Mouse (Mus musculus) liver, adult 2 months (tissue): ENCODE results near the gene Bcl3. TPM values are rescaled to one million over a fixed set of nuclear protein-coding genes. Genes with fewer than 3 reads are reported as not detected.

Experiments used
- DNase-seq: peaks from one replicate; pipeline ENCODE4 v3.0.0-alpha.2; 2011; ENCODE audit warnings: low read depth, low spot score; ENCODE audit errors: extremely low read depth
- H3K27ac ChIP-seq: fragments of 200-500 bp; replicated peaks from 2 replicates; pipeline ENCODE4 v1.5.1; 2012; ENCODE audit warnings: low read depth, mild to moderate bottlenecking, control low read depth, inconsistent platforms, low read length; ENCODE audit not compliant: insufficient read depth
- H3K27me3 ChIP-seq: fragments of 200-500 bp; 2 replicates; pipeline ENCODE4 v1.6.1; 2012; ENCODE audit warnings: mild to moderate bottlenecking, moderate library complexity, low read length, inconsistent platforms; ENCODE audit not compliant: control insufficient read depth, insufficient read depth
- H3K36me3 ChIP-seq: fragments of 200-500 bp; 2 replicates; pipeline ENCODE4 v1.6.1; 2012; ENCODE audit warnings: low read length, inconsistent platforms; ENCODE audit not compliant: control insufficient read depth, insufficient read depth
- H3K4me1 ChIP-seq: fragments of 200-500 bp; 2 replicates; pipeline ENCODE4 v1.6.1; 2011; ENCODE audit warnings: low read length; ENCODE audit not compliant: control insufficient read depth, insufficient read depth
- H3K4me3 ChIP-seq: fragments of 200-500 bp; 2 replicates; pipeline ENCODE4 v1.5.1; 2011; ENCODE audit warnings: low read depth, mild to moderate bottlenecking, control low read depth, low read length, moderate library complexity; ENCODE audit not compliant: insufficient read depth
- H3K79me2 ChIP-seq: fragments of 200-500 bp; 2 replicates; pipeline ENCODE4 v1.6.1; 2012; ENCODE audit warnings: inconsistent platforms, mild to moderate bottlenecking, low read length, moderate library complexity; ENCODE audit not compliant: control insufficient read depth, insufficient read depth
- H3K9ac ChIP-seq: fragments of 200-500 bp; 2 replicates; pipeline ENCODE4 v1.6.1; 2012; ENCODE audit warnings: low read depth, mild to moderate bottlenecking, control low read depth, inconsistent platforms, low read length
- CTCF ChIP-seq: fragments of 200-500 bp; IDR thresholded peaks from 2 replicates; pipeline ENCODE4 v1.5.1; 2011; ENCODE audit warnings: low read depth, low read length, control low read depth
- WGBS: fragments of 180-500 bp; shearing (Covaris S2); methylation state at CpG from one replicate; pipeline ENCODE4 v1.1.7; 2018; 5-methylcytosine and 5-hydroxymethylcytosine counted together
- polyA plus RNA-seq: library from polyadenylated mRNA; depleted of rRNA; stranded (reverse); fragments of >200 nt; gene quantifications from 2 replicates; pipeline ENCODE4 v1.2.3, GENCODE M21; 2012; rRNA removed
- total RNA-seq: library from RNA; depleted of rRNA; stranded (reverse); fragments of >200 nt; gene quantifications from 2 replicates; pipeline ENCODE4 v1.2.3, GENCODE M21; 2014; rRNA removed

The Bcl3 gene
- total and polyA plus RNA-seq, 2 experiments: 3.0 to 72.8 TPM

- 95% methylated on average over 13 of the region's 13 CpGs for WGBS
- no peaks in the 10 kb centered on the region for H3K79me2 ChIP-seq
- H3K4me3 ChIP-seq: no peak overlapping the region
- no peaks in the 10 kb centered on the region; the same call in 1 of the 2 replicates for H3K4me1 ChIP-seq
- no peak overlapping the region for H3K27ac ChIP-seq
- no peak overlapping the region for H3K9ac ChIP-seq
- no peak for DNase-seq
- TF ChIP-seq CTCF: no peak
- no peaks in the 10 kb centered on the region for H3K27me3 ChIP-seq
- H3K36me3 ChIP-seq: no peaks in the 10 kb centered on the region
Observed at GRCm38 (mm10) chr7:19758623-19759022, 63.9 kb downstream of the Bcl3 start.

Other genes with a start within 250 kb of the Bcl3 start
- 0.40 and 0.83 TPM in 2 replicates for gene Zfp296, start 245.5 kb downstream of the Bcl3 start, total RNA-seq
- 0.93 and 1.3 TPM in 2 replicates for gene Zfp296, start 245.5 kb downstream of the Bcl3 start, polyA plus RNA-seq
- 31.2 and 40.1 TPM in 2 replicates for gene Gemin7, start 245.2 kb downstream of the Bcl3 start, total RNA-seq
- 60.2 and 61.6 TPM in 2 replicates for gene Gemin7, start 245.2 kb downstream of the Bcl3 start, polyA plus RNA-seq
- gene Clasrp, start 218.3 kb downstream of the Bcl3 start, total RNA-seq: 4.9 and 5.3 TPM in 2 replicates
- gene Clasrp, start 218.3 kb downstream of the Bcl3 start, polyA plus RNA-seq: 18.0 and 24.8 TPM in 2 replicates
- gene Relb, start 193.3 kb downstream of the Bcl3 start, total RNA-seq: 1.3 and 2.3 TPM in 2 replicates
- gene Relb, start 193.3 kb downstream of the Bcl3 start, polyA plus RNA-seq: 1.5 and 3.3 TPM in 2 replicates
- gene Clptm1, start 157.7 kb downstream of the Bcl3 start, total RNA-seq: 49.8 and 77.8 TPM in 2 replicates
- 67.3 and 79.9 TPM in 2 replicates for gene Clptm1, start 157.7 kb downstream of the Bcl3 start, polyA plus RNA-seq
- gene Apoc2, start 144.8 kb downstream of the Bcl3 start, total RNA-seq: 283 and 389 TPM in 2 replicates
- 221 and 425 TPM in 2 replicates for gene Apoc2, start 144.8 kb downstream of the Bcl3 start, polyA plus RNA-seq
- 38.2 and 45.8 TPM in 2 replicates for gene Gm44805, start 141.3 kb downstream of the Bcl3 start, total RNA-seq
- 86.3 and 159 TPM in 2 replicates for gene Gm44805, start 141.3 kb downstream of the Bcl3 start, polyA plus RNA-seq
- gene Apoc4, start 141.3 kb downstream of the Bcl3 start, total RNA-seq: 2,758 and 2,845 TPM in 2 replicates
- gene Apoc4, start 141.3 kb downstream of the Bcl3 start, polyA plus RNA-seq: 3,664 and 4,159 TPM in 2 replicates
- gene Apoc1, start 130.1 kb downstream of the Bcl3 start, total RNA-seq: 7,017 and 7,765 TPM in 2 replicates
- 5,801 and 8,240 TPM in 2 replicates for gene Apoc1, start 130.1 kb downstream of the Bcl3 start, polyA plus RNA-seq
- gene Apoe, start 123.6 kb downstream of the Bcl3 start, total RNA-seq: 23,407 and 25,019 TPM in 2 replicates
- 39,394 and 43,401 TPM in 2 replicates for gene Apoe, start 123.6 kb downstream of the Bcl3 start, polyA plus RNA-seq
- gene Tomm40, start 107.3 kb downstream of the Bcl3 start, total RNA-seq: 22.3 and 26.9 TPM in 2 replicates
- 48.7 and 56.2 TPM in 2 replicates for gene Tomm40, start 107.3 kb downstream of the Bcl3 start, polyA plus RNA-seq
- gene Nectin2, start 72.3 kb downstream of the Bcl3 start, total RNA-seq: 17.8 and 18.9 TPM in 2 replicates
- 57.4 and 68.7 TPM in 2 replicates for gene Nectin2, start 72.3 kb downstream of the Bcl3 start, polyA plus RNA-seq
- 2.3 and 2.5 TPM in 2 replicates for gene Bcam, start 51.8 kb downstream of the Bcl3 start, total RNA-seq
- gene Bcam, start 51.8 kb downstream of the Bcl3 start, polyA plus RNA-seq: 4.8 and 5.4 TPM in 2 replicates
- gene Cblc, start 26.0 kb downstream of the Bcl3 start, total RNA-seq: 17.4 and 17.8 TPM in 2 replicates
- 23.0 and 23.5 TPM in 2 replicates for gene Cblc, start 26.0 kb downstream of the Bcl3 start, polyA plus RNA-seq
- gene Gm19345, start 29.2 kb upstream of the Bcl3 start, total RNA-seq: not detected in 2 replicates
- 0.11 TPM in 1 of 2 replicates, not detected in the other for gene Gm19345, start 29.2 kb upstream of the Bcl3 start, polyA plus RNA-seq
- gene Ceacam16, start 38.5 kb upstream of the Bcl3 start, total RNA-seq: 0.09 and 0.34 TPM in 2 replicates
- gene Ceacam16, start 38.5 kb upstream of the Bcl3 start, polyA plus RNA-seq: 0.09 and 0.11 TPM in 2 replicates
- gene Ceacam19, start 65.2 kb upstream of the Bcl3 start, total RNA-seq: not detected in 2 replicates
- not detected in 2 replicates for gene Ceacam19, start 65.2 kb upstream of the Bcl3 start, polyA plus RNA-seq
- 5.1 and 7.6 TPM in 2 replicates for gene Pvr, start 98.4 kb upstream of the Bcl3 start, total RNA-seq
- gene Pvr, start 98.4 kb upstream of the Bcl3 start, polyA plus RNA-seq: 3.4 and 6.8 TPM in 2 replicates
- 0.09 and 0.13 TPM in 2 replicates for gene Igsf23, start 128.0 kb upstream of the Bcl3 start, total RNA-seq
- 0.78 and 1.6 TPM in 2 replicates for gene Igsf23, start 128.0 kb upstream of the Bcl3 start, polyA plus RNA-seq
- gene Ceacam20, start 142.6 kb upstream of the Bcl3 start, total RNA-seq: not detected in 2 replicates
- gene Ceacam20, start 142.6 kb upstream of the Bcl3 start, polyA plus RNA-seq: not detected in 2 replicates
- gene Nlrp9b, start 168.7 kb upstream of the Bcl3 start, total RNA-seq: not detected in 2 replicates
- not detected in 2 replicates for gene Nlrp9b, start 168.7 kb upstream of the Bcl3 start, polyA plus RNA-seq